Mouse (Mus musculus) G1E (cell line): ENCODE data around the gene Eif4b. TPM values are rescaled to one million over a fixed set of nuclear protein-coding genes. Genes with fewer than 3 reads are reported as not detected.

Experiments
- ATAC-seq: 2 replicates; pipeline ENCODE4 v1.8.0; 2016; ENCODE audit warnings: mild to moderate bottlenecking; ENCODE audit not compliant: insufficient number of reproducible peaks, poor library complexity, low FRiP score, severe bottlenecking; ENCODE audit errors: extremely low read depth
- DNase-seq: peaks from one replicate; pipeline ENCODE4 v3.0.0; 2012; ENCODE audit warnings: low spot score
- H3K27me3 ChIP-seq: 2 replicates; pipeline ENCODE4 v1.6.1; 2012; ENCODE audit warnings: mild to moderate bottlenecking, low read length, inconsistent platforms; ENCODE audit not compliant: insufficient read depth
- H3K36me3 ChIP-seq: replicated peaks from 2 replicates; pipeline ENCODE3; 2012; ENCODE audit warnings: mild to moderate bottlenecking, inconsistent platforms
- H3K4me1 ChIP-seq: 2 replicates; pipeline ENCODE4 v1.6.1; 2012; ENCODE audit warnings: low read depth, low read length, inconsistent platforms, mixed read lengths; ENCODE audit not compliant: insufficient read depth
- H3K4me3 ChIP-seq: 2 replicates; pipeline ENCODE4 v1.5.1; 2012; ENCODE audit warnings: low read depth, mild to moderate bottlenecking, inconsistent platforms, low read length, moderate library complexity, mixed read lengths
- H3K9me3 ChIP-seq: replicated peaks from 2 replicates; pipeline ENCODE4 v1.6.1; 2012; ENCODE audit warnings: inconsistent platforms
- CTCF ChIP-seq: IDR thresholded peaks from 2 replicates; pipeline ENCODE4 v1.5.1; 2012; ENCODE audit warnings: low read depth, low read length, inconsistent platforms, mixed read lengths
- GATA1 ChIP-seq: IDR thresholded peaks from 2 replicates; pipeline ENCODE4 v1.6.1; 2012; ENCODE audit warnings: borderline replicate concordance, low read length, inconsistent platforms, mixed read lengths
- GATA2 ChIP-seq: IDR thresholded peaks from 2 replicates; pipeline ENCODE4 v1.6.1; 2012; ENCODE audit warnings: low read depth, low read length, inconsistent platforms, borderline replicate concordance
- POLR2AphosphoS5 ChIP-seq: IDR thresholded peaks from 2 replicates; pipeline ENCODE4 v1.6.1; 2012; ENCODE audit warnings: low read depth, low read length, inconsistent platforms; ENCODE audit not compliant: insufficient replicate concordance
- TAL1 ChIP-seq: conservative IDR thresholded peaks from 2 replicates; pipeline ENCODE4 v1.6.1; 2012; ENCODE audit warnings: low read depth, low read length, inconsistent platforms, mixed read lengths
- polyA plus RNA-seq: library from polyadenylated mRNA; stranded (reverse); fragments of >175 nt; gene quantifications from 2 replicates; pipeline ENCODE4 v1.2.3, GENCODE M21; 2012
- total RNA-seq, 2 experiments: library from RNA; stranded (forward) in 1 of 2; stranded (reverse) in 1 of 2; fragments of 200-1000 nt in 1 of 2; fragments of >200 nt in 1 of 2; fragmentation: Nextera tagmentation in 1 of 2; gene quantifications; 2 replicates each; pipeline ENCODE4 v1.2.3; 2014 to 2017

Eif4b gene
- total and polyA plus RNA-seq, 3 experiments: 223 to 439 (median 435) TPM

DNA sequence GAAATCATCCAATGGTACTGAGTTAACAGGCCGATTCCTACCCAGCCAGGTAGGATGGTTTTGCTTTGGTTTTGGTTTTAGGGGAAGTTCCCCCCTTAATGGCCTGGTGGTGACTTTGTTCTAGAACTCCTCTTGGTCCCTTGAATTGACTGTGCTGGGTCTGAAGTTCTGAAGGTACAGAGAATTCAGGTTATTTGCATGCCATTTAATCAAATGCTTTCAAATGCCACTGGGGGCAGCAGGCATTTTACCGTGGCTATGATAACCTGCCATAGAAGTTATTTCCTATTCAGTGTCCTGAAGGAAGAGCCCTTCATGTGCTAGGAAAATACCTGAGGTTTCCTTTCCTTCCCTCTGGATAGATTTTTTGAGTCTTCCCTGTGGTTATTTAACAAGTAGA is 6.9 kb downstream of the Eif4b start:
- no peak for TF ChIP-seq CTCF
- no peak for TF ChIP-seq TAL1
- no peak for TF ChIP-seq GATA1
- TF ChIP-seq POLR2AphosphoS5: no peak
- TF ChIP-seq GATA2: no peak
- Histone ChIP-seq H3K9me3 (no peaks in the 10 kb centered on the region), H3K4me1 (peaks cover 60% of the 10 kb centered on the region), H3K36me3 (peaks cover 76% of the 10 kb centered on the region), H3K4me3 (no peak overlapping the region), H3K27me3 (no peaks in the 10 kb centered on the region)
- ATAC-seq: no peak
- DNase-seq: no peak

DNA sequence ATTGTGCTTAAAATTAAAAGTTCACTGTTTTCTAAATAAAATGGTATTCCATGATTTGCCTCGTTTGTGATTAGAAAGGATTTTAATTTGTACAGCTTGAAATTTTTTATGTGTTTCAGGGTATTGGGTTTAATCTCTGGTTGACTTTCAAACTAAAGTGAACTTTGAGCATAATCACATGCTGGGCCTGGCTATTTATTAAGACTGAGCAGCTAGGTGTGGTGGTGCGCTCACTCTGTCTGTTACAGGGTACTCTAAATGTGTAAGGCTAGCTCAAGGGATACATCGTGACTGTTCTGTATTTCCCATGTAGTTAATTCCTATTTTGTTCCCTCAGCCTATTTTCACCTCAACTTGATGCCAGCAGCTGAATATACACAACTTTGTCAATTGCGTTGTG is 8.6 kb downstream of the Eif4b start:
- H3K27me3 ChIP-seq: no peaks in the 10 kb centered on the region
- TF ChIP-seq POLR2AphosphoS5 (no peak), TAL1 (no peak), CTCF (no peak), GATA2 (no peak), GATA1 (no peak)
- H3K4me1 ChIP-seq: peaks cover 67% of the 10 kb centered on the region
- ATAC-seq (no peak), DNase-seq (no peak)
- no peak overlapping the region for H3K4me3 ChIP-seq
- H3K9me3 ChIP-seq: no peaks in the 10 kb centered on the region
- H3K36me3 ChIP-seq: peaks cover 90% of the 10 kb centered on the region

DNA sequence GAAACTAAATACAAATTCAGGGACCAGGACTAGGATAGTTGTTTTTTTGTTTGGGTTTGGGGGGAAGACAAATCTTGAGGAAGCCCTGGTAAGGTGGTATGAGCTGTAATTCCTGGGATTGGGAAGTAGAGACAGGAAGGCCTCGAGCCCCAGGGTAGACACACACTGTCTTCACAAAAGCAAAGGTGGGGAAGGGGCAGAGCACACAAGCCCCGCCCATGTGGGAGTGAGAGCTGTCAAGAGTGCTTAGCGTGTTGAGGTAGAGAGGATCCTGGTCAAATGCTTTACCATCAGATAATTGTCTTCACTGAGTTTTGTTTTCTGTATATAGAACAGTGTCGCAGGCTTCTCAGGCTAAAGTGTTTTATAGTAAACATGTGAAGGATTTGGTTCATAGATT is 9.5 kb downstream of the Eif4b start:
- H3K4me1 ChIP-seq: peaks cover 66% of the 10 kb centered on the region
- TF ChIP-seq GATA1: no peak
- DNase-seq (no peak), ATAC-seq (no peak)
- H3K36me3 ChIP-seq: peaks cover 93% of the 10 kb centered on the region
- H3K9me3 ChIP-seq: no peaks in the 10 kb centered on the region
- H3K27me3 ChIP-seq: no peaks in the 10 kb centered on the region
- no peak overlapping the region for H3K4me3 ChIP-seq

DNA sequence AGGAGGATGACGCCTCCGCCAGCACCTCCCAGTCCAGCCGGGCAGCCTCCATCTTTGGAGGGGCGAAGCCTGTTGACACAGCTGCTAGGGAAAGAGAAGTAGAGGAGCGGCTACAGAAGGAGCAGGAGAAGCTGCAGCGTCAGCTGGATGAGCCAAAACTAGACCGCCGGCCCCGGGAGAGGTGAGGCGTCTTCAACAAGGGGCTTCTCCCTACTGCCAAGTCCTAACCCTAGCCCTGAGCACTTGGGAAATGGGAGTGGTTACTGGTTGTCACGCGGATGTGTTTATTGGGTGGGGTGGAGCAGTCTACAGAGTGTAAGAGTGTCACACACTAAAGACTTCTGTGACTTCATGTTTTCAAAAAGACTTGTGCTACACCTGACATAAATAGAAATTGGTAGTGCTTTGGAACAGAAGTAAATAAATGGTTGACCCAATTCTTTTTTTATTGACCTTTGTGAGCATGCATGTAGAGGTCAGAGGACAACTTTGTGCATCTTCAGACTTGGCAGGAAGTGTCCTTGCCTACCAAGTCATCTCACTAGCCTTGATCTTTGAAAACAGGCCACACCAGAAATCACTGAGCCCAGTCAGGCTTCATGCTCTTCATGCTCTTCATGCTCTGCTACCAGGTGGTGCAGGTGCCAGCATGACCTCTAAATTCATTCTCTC is 16.5 kb downstream of the Eif4b start:
- DNase-seq (no peak), ATAC-seq (no peak)
- H3K27me3 ChIP-seq: no peaks in the 10 kb centered on the region

DNA sequence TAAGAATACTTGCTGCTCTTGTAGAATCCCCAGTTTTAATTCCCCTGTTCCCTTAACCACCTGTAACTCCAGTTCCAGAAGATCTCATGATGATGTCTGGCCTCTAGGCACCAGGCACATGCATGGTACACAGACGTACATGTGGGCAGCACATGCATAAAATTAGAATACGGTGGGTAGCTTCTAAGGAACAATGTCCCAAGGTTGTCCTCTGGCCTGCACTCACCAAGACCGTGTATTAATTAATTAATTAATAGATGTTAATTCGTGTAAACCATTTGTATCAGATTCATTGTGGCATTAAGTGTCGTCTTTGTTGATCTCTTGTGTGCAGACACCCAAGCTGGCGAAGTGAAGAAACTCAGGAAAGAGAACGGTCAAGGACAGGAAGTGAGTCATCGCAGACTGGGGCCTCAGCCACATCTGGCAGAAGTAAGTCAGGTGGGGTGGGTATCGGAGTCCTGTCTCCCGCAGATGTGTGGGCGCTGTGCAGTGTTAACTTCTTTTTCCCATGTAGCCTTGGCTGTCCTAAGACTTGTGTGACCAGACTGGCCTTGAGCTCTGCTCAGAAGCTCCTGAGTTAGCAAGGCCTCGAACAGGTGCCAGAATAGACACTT is 17.6 kb downstream of the Eif4b start:
- Histone ChIP-seq H3K4me1 (peaks cover 58% of the 10 kb centered on the region), H3K27me3 (no peaks in the 10 kb centered on the region), H3K4me3 (no peak overlapping the region), H3K9me3 (no peaks in the 10 kb centered on the region), H3K36me3 (peaks cover 100% of the 10 kb centered on the region)
- DNase-seq (no peak), ATAC-seq (peak; percentile 80)
- TF ChIP-seq GATA2 (no peak), CTCF (no peak), POLR2AphosphoS5 (no peak), GATA1 (no peak), TAL1 (no peak)

More for the DNA sequence above, 16.5 kb downstream of the Eif4b start:
- H3K4me1 ChIP-seq: peaks cover 58% of the 10 kb centered on the region
- no peaks in the 10 kb centered on the region for H3K9me3 ChIP-seq
- H3K4me3 ChIP-seq: no peak overlapping the region
- peaks cover 100% of the 10 kb centered on the region for H3K36me3 ChIP-seq
- TF ChIP-seq TAL1: no peak
- TF ChIP-seq CTCF: no peak
- TF ChIP-seq GATA2: no peak
- no peak for TF ChIP-seq GATA1
- TF ChIP-seq POLR2AphosphoS5: no peak

DNA sequence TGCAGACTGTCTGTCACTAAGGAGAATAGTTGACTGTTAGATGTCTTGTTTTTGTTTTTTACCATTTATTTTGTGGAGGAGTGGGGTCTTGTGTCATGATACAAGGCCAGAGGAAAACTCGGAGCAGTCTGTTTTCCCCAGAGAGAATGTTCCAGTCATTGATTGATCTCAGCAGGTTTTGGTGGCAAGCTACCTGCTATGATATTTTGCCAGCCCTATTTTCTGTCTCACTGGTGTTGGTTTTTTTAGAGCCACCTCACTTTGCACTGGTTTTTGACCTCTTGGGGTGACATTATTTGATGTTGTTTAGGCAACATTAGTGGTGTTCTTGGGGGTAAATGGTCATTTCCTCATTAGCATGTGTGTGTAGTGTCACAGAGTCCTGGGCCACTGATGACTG is 18.1 kb downstream of the Eif4b start:
- H3K4me3 ChIP-seq: no peak overlapping the region
- H3K9me3 ChIP-seq: no peaks in the 10 kb centered on the region
- H3K4me1 ChIP-seq: peaks cover 59% of the 10 kb centered on the region
- H3K36me3 ChIP-seq: peaks cover 100% of the 10 kb centered on the region
- no peak for TF ChIP-seq CTCF
- TF ChIP-seq GATA1: no peak
- no peak for TF ChIP-seq POLR2AphosphoS5
- TF ChIP-seq GATA2: no peak
- no peak for TF ChIP-seq TAL1
- DNase-seq (no peak), ATAC-seq (no peak)
- H3K27me3 ChIP-seq: no peaks in the 10 kb centered on the region

DNA sequence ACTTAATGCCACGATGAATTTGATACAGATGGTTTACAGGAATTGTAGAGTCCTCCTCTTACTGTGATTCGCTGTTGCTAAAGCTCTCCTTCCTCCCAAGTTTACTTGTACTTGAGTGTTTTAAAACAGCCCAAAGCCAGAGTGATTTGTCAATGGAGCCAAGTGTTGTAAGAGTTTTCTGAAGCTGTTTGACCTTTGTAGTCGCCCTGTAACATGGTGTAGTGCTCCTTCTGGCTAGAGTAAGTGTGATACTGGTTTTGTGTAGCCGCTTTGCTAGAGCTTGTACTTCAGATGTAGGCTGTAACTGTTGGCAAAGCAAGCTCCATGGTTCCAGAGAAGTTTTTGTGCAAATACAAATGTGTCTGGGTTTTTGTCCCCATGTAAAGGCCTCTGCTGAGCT is 18.6 kb downstream of the Eif4b start:
- TF ChIP-seq GATA1 (no peak), POLR2AphosphoS5 (no peak), TAL1 (no peak), CTCF (no peak)
- no peaks in the 10 kb centered on the region for H3K9me3 ChIP-seq
- peaks cover 97% of the 10 kb centered on the region for H3K36me3 ChIP-seq
- H3K4me1 ChIP-seq: peaks cover 57% of the 10 kb centered on the region
- ATAC-seq: no peak
- H3K4me3 ChIP-seq: no peak overlapping the region
- no peak for DNase-seq
- H3K27me3 ChIP-seq: no peaks in the 10 kb centered on the region
